Mouse (Mus musculus) forebrain, embryonic 15.5 days (tissue): Measurements from ENCODE around the gene Olfr1424. TPM values are rescaled to one million over a fixed set of nuclear protein-coding genes. Genes with fewer than 3 reads are reported as not detected.
A peak's percentile ranks its signal among the peaks of the same experiment; 100 is the strongest.

ENCODE experiments used
- ATAC-seq: fragments of 200-750 bp; cut with Nextera tagmentation; replicated peaks from 2 replicates; pipeline ENCODE4 v1.8.0; 2017; ENCODE audit warnings: mild to moderate bottlenecking, moderate TSS enrichment, moderate library complexity
- H3K27ac ChIP-seq: fragments of 300-500 bp; sonication (generic); replicated peaks from 2 replicates; pipeline ENCODE4 v1.5.1; 2015; ENCODE audit warnings: mild to moderate bottlenecking, inconsistent platforms
- H3K27me3 ChIP-seq: fragments of 300-500 bp; sonication (generic); 2 replicates; pipeline ENCODE4 v1.6.1; 2015; ENCODE audit warnings: inconsistent platforms
- H3K36me3 ChIP-seq: fragments of 300-500 bp; sonication (generic); 2 replicates; pipeline ENCODE4 v1.6.1; 2015; ENCODE audit warnings: mild to moderate bottlenecking, inconsistent platforms
- H3K4me1 ChIP-seq: fragments of 300-500 bp; sonication (generic); 2 replicates; pipeline ENCODE4 v1.6.1; 2015; ENCODE audit warnings: inconsistent platforms
- H3K4me2 ChIP-seq: fragments of 300-500 bp; sonication (generic); replicated peaks from 2 replicates; pipeline ENCODE4 v1.6.1; 2015; ENCODE audit warnings: mild to moderate bottlenecking, inconsistent platforms
- H3K4me3 ChIP-seq: fragments of 300-500 bp; sonication (generic); 2 replicates; pipeline ENCODE4 v1.5.1; 2015; ENCODE audit warnings: mild to moderate bottlenecking, inconsistent platforms
- H3K9ac ChIP-seq: fragments of 300-500 bp; sonication (generic); replicated peaks from 2 replicates; pipeline ENCODE4 v1.6.1; 2015; ENCODE audit warnings: mild to moderate bottlenecking, inconsistent platforms
- H3K9me3 ChIP-seq: fragments of 300-500 bp; sonication (generic); 2 replicates; pipeline ENCODE4 v1.6.1; 2016; ENCODE audit warnings: inconsistent platforms
- WGBS: fragments of 180-500 bp; shearing (Covaris S2); methylation state at CpG from one replicate; pipeline ENCODE4 v1.1.7; 2015; ENCODE audit warnings: mixed read lengths; 5-methylcytosine and 5-hydroxymethylcytosine counted together
- polyA plus RNA-seq: library from polyadenylated mRNA; unstranded; fragments of >200 nt; fragmentation: Nextera tagmentation; extraction: Ambion mirVana; gene quantifications from 2 replicates; pipeline ENCODE4 v1.2.1, GENCODE M21; 2015

Olfr1424 gene
- polyA plus RNA-seq, 1 experiment from 2014 or later, result not detected

DNA sequence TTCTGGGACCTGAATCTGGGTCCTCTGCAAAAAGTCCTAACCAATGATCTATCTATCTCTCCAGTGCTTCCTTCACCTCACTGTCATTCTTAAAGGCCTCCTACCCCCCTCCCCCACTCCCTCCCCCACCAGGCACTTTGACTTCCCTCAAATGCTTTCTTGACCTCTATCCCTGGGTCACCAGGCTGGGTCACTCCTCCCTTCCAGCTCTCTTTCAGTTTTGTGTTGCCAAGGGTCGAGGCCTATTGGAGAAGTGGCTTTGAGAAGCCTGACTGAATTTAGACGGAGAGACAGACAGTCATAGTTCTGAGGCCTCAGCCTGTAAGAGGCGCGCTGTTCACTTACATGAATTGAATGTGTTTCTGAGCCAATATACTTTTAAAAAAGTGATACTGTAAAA, 46.3 kb downstream of the Olfr1424 start:
- H3K27me3 ChIP-seq, result no peaks in the 10 kb centered on the region
- no peak overlapping the region for H3K4me3 ChIP-seq
- no peaks in the 10 kb centered on the region for H3K9me3 ChIP-seq
- H3K4me2 ChIP-seq, result no peak overlapping the region
- no peak for ATAC-seq
- no peak overlapping the region for H3K27ac ChIP-seq
- 79% methylated on average over 4 of the region's 4 CpGs for WGBS
- no peaks in the 10 kb centered on the region for H3K36me3 ChIP-seq
- peaks cover 8% of the 10 kb centered on the region; the same call in 1 of the 2 replicates for H3K4me1 ChIP-seq
- H3K9ac ChIP-seq, result no peak overlapping the region

DNA sequence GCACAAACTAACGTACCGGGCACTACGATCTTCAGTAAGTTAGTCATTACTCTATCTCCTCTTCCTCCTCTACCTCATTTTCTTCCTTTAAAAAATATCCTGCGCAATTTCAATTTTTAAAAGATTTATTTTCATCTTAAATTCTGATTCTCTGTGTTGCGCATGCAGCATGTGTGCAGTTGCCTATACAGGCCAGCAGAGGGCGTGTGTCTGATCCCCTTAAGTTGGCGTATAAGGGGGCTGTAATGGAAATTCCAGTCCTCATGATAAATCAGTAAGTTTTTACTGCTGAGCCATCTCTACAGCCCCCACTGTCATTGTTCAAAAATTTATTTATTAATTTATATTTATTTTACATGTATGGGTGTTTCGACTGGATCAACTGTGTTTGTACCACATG, 46.8 kb downstream of the Olfr1424 start:
- 74% methylated on average over 8 of the region's 8 CpGs for WGBS
- Histone ChIP-seq H3K9me3 (no peaks in the 10 kb centered on the region), H3K36me3 (no peaks in the 10 kb centered on the region), H3K27ac (no peak overlapping the region), H3K9ac (no peak overlapping the region), H3K27me3 (no peaks in the 10 kb centered on the region), H3K4me2 (no peak overlapping the region), H3K4me1 (peaks cover 8% of the 10 kb centered on the region; the same call in 1 of the 2 replicates), H3K4me3 (no peak overlapping the region)
- ATAC-seq, result no peak

DNA sequence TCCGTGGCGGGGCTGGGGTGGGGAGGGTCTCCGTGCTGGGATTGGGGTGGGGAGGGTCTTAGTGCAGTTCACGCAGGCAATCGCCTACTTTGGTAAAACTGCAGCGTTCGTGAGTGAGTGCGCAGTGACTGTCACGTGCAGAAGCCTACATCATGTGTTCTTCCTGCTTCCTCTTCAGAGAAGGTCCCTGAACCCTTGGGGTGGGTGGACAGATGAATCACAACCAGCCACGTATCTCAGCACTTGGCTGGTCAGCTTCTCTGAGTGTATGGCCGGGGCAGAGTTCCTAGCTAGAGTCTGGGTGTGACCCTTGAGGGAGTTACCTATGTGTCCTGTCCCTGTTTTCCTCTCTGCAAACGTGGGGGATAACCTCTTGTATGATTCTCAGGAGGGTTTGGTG, 49.3 kb downstream of the Olfr1424 start:
- H3K4me2 ChIP-seq, result peak overlapping the region; percentile 62
- H3K27me3 ChIP-seq, result no peaks in the 10 kb centered on the region
- no peaks in the 10 kb centered on the region for H3K36me3 ChIP-seq
- ATAC-seq, result no peak
- peaks cover 8% of the 10 kb centered on the region; the same call in 1 of the 2 replicates for H3K4me1 ChIP-seq
- H3K9me3 ChIP-seq, result no peaks in the 10 kb centered on the region
- WGBS, result under 1% methylated on average over 12 of the region's 12 CpGs
- H3K27ac ChIP-seq, result no peak overlapping the region
- peak overlapping the region; percentile 68 for H3K4me3 ChIP-seq
- H3K9ac ChIP-seq, result no peak overlapping the region

DNA sequence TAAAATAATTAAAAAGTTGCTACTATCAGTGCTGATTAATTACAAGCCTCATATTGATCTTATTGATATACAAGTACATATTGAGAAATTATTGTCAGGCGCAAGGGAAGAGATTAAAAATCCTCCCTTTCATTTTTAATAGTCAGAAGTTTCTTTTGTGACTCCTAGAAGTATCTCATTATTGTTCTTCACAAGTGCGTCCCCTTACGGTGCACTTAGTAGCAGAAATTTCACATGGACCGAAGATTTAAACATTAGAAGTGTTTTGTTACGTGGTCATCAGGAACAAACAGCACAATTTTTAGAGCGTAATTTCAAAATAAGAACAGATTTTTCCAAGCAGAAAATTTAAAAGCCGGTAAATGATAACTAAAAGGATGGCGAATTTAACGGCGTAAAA, 49.9 kb downstream of the Olfr1424 start:
- Histone ChIP-seq H3K9me3 (no peaks in the 10 kb centered on the region), H3K36me3 (no peaks in the 10 kb centered on the region), H3K27me3 (no peaks in the 10 kb centered on the region), H3K9ac (peak overlapping the region; percentile 10; the same call in 1 of the 2 replicates), H3K27ac (no peak overlapping the region), H3K4me2 (peak overlapping the region; percentile 62), H3K4me3 (peak overlapping the region; percentile 68), H3K4me1 (peaks cover 9% of the 10 kb centered on the region; the same call in 1 of the 2 replicates)
- no peak for ATAC-seq
- WGBS, result under 1% methylated on average over 10 of the region's 10 CpGs

DNA sequence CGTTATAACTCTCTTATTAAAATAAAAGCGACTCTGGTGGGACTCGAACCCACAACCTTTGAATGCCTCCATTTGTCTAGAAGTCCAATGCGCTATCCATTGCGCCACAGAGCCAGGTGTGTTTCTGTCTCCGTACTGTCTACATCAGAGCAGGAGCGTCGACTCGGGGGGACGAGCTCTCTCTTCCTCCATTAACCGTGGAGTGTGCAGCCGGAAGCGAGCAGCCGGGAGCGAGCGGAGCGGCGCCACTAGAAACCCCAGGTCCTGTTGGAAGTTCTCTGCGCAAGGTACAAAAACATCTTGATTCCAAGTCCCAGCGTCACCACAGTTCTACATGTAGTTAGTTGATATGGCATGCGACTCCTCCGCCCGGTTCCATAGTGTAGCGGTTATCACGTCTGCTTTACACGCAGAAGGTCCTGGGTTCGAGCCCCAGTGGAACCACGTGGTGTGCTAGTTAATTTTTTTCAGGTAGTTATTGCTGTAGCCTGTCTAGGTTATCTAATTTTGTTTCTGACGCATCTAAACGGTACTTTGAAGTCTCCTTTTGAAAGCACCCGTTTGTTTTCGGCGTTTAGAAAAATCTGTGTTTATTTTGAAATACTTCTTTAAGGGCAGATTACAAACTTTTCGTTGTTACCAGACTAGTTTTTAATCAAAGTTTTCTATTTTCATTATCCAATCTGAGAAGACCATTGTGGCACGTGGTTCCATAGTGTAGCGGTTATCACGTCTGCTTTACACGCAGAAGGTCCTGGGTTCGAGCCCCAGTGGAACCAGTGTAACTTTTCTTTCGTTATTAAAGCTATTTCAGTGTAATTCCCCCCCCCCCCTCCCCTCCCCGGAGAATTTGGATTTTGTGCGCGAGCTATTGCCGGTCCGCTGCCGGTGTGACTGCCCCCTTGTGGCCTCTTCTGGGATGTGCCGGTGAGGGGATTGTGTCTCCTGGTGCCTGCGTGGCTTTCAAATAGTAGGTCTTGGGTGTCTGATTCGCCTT, 50.6 kb downstream of the Olfr1424 start:
- Histone ChIP-seq H3K4me3 (peak overlapping the region; percentile 68), H3K27me3 (no peaks in the 10 kb centered on the region), H3K4me2 (peak overlapping the region; percentile 62), H3K36me3 (no peaks in the 10 kb centered on the region), H3K9ac (peak overlapping the region; percentile 42), H3K27ac (peak overlapping the region; percentile 95), H3K4me1 (peaks cover 15% of the 10 kb centered on the region), H3K9me3 (no peaks in the 10 kb centered on the region)
- under 1% methylated on average over 49 of the region's 49 CpGs for WGBS
- ATAC-seq, result peak; percentile 79

DNA sequence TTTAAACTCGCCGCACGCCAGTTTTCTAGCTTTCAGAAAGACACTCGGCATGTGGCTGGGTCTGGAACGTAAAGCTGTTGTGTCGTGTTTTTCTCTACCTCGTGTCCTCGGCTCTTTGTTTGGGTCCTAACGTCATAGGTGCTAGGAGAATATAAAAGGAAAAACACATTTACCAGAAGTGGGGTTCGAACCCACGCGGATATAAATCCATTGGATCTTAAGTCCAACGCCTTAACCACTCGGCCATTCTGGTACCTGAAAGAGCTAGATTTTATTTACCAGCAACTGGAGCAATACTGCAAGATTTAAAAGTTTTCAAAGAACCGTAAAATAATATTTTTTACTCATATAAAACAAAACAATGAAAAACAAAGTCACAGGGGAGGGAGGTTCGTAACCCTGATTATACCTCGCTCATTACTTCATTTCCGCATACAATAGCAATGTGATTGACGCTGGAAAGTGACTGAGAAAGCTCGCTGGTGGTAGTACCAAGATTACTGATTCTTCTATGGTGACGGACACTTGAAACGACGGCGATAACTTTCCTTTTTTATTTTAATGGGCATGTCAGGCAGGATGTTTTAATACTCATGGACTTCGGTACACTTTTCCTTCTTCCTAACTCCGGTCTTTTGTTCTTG, 51.4 kb downstream of the Olfr1424 start:
- no peaks in the 10 kb centered on the region for H3K9me3 ChIP-seq
- H3K36me3 ChIP-seq, result no peaks in the 10 kb centered on the region
- peak overlapping the region; percentile 68 for H3K4me3 ChIP-seq
- peak; percentile 53 for ATAC-seq
- WGBS, result under 1% methylated on average over 26 of the region's 26 CpGs
- H3K9ac ChIP-seq, result peak overlapping the region; percentile 79
- H3K4me2 ChIP-seq, result peak overlapping the region; percentile 62
- H3K27me3 ChIP-seq, result no peaks in the 10 kb centered on the region
- peaks cover 23% of the 10 kb centered on the region for H3K4me1 ChIP-seq
- peak overlapping the region; percentile 95 for H3K27ac ChIP-seq

DNA sequence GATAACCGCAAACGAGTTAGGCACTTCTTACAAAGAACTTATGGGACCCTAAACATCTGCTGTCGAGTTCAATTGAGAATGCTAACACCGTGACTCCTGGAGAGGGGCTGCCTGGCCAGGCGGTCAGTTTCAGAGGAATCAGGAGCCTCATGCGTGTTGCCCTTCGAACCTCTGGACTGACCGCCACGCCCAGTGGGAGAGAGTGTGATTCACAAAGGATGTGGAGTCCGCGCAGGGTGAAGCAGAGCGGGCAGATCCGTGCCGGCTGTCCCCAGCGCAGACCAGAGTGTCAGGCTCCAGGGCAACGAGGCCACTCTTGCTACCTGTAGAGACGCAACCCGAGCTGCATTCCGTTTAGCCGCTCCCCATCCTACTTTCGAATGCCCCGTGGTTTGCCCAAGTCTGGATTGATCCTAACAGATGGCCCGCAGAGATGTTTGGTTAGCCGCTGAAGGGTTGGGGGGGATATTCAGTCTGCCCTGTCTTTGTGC, 52.2 kb downstream of the Olfr1424 start:
- Histone ChIP-seq H3K27me3 (no peaks in the 10 kb centered on the region), H3K4me1 (peaks cover 23% of the 10 kb centered on the region), H3K4me2 (peak overlapping the region; percentile 62), H3K4me3 (peak overlapping the region; percentile 68), H3K27ac (peak overlapping the region; percentile 95), H3K9ac (peak overlapping the region; percentile 79), H3K36me3 (no peaks in the 10 kb centered on the region), H3K9me3 (no peaks in the 10 kb centered on the region)
- ATAC-seq, result peak; percentile 33
- under 1% methylated on average over 24 of the region's 24 CpGs for WGBS

DNA sequence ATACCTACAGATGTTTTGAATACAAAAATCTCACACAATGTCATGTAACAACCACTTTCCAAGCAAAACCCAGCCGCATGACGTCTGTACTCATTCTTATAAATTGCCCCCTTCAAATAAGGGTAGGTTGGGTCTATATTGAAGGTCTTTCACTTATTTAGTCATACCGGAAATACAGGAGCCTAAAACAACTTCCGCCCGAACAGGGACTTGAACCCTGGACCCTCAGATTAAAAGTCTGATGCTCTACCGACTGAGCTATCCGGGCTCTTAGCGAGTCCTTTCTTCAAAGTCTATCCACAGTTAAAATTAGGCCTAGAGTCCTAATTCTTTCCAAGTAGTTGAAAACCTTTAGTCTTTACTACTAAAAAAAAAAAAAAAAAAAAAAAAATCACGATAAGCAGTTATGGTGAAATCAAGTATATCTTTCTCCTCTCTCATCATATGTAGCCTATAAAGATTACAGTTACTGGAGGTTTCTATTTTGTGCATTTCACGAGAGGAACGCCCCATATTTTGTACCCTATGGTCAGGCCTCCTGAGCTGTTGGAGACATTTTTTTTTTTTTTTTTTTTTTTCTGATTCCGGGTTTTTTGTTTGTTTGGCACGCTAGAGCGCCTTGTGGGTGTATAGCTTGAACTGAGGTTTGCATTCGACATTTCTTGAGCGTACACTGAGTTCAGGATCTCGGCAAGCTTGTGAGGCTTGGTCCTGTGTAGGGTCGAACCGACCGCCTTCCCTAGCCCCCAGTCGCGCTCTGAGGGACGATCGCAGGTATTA, 52.8 kb downstream of the Olfr1424 start:
- H3K9ac ChIP-seq, result peak overlapping the region; percentile 79
- H3K4me1 ChIP-seq, result peaks cover 26% of the 10 kb centered on the region
- under 1% methylated on average over 24 of the region's 24 CpGs for WGBS
- peak overlapping the region; percentile 95 for H3K27ac ChIP-seq
- H3K4me3 ChIP-seq, result peak overlapping the region; percentile 68
- H3K9me3 ChIP-seq, result no peaks in the 10 kb centered on the region
- peak; percentile 7; the same call in 1 of the 2 replicates for ATAC-seq
- no peaks in the 10 kb centered on the region for H3K27me3 ChIP-seq
- no peaks in the 10 kb centered on the region for H3K36me3 ChIP-seq
- H3K4me2 ChIP-seq, result peak overlapping the region; percentile 62

Other genes with a start within 250 kb of the Olfr1424 start
- 11.8 and 13.2 TPM in 2 replicates for gene Stx3, start 243.3 kb downstream of the Olfr1424 start, polyA plus RNA-seq
- gene Olfr1417, start 223.5 kb downstream of the Olfr1424 start, polyA plus RNA-seq, result not detected in 2 replicates
- gene Olfr1418, start 201.6 kb downstream of the Olfr1424 start, polyA plus RNA-seq, result not detected in 2 replicates
- gene Olfr1419, start 187.6 kb downstream of the Olfr1424 start, polyA plus RNA-seq, result not detected in 2 replicates
- gene Olfr1420, start 176.1 kb downstream of the Olfr1424 start, polyA plus RNA-seq, result not detected in 2 replicates
- 18.2 and 18.8 TPM in 2 replicates for gene Patl1, start 150.3 kb downstream of the Olfr1424 start, polyA plus RNA-seq
- 4.3 and 4.9 TPM in 2 replicates for gene Osbp, start 96.7 kb downstream of the Olfr1424 start, polyA plus RNA-seq
- gene Olfr1423, start 21.4 kb downstream of the Olfr1424 start, polyA plus RNA-seq, result not detected in 2 replicates
- not detected in 2 replicates for gene Olfr1425, start 15.0 kb upstream of the Olfr1424 start, polyA plus RNA-seq
- gene Olfr1426, start 29.3 kb upstream of the Olfr1424 start, polyA plus RNA-seq, result not detected in 2 replicates
- gene Olfr1427, start 40.7 kb upstream of the Olfr1424 start, polyA plus RNA-seq, result not detected in 2 replicates
- gene Olfr1428, start 53.2 kb upstream of the Olfr1424 start, polyA plus RNA-seq, result not detected in 2 replicates
- gene Olfr76, start 60.5 kb upstream of the Olfr1424 start, polyA plus RNA-seq, result not detected in 2 replicates
- gene Olfr1555-ps1, start 107.4 kb upstream of the Olfr1424 start, polyA plus RNA-seq, result not detected in 2 replicates
- not detected in 2 replicates for gene Olfr1431, start 138.0 kb upstream of the Olfr1424 start, polyA plus RNA-seq
- gene Olfr1432, start 169.9 kb upstream of the Olfr1424 start, polyA plus RNA-seq, result not detected in 2 replicates
- not detected in 2 replicates for gene Olfr262, start 179.0 kb upstream of the Olfr1424 start, polyA plus RNA-seq
- not detected in 2 replicates for gene Olfr235, start 198.3 kb upstream of the Olfr1424 start, polyA plus RNA-seq
- gene Olfr1434, start 217.2 kb upstream of the Olfr1424 start, polyA plus RNA-seq, result not detected in 2 replicates
- not detected in 2 replicates for gene Olfr1436, start 236.4 kb upstream of the Olfr1424 start, polyA plus RNA-seq